Mouse (Mus musculus) G1E (cell line): ENCODE data around the gene Med27.

Experiments used
- CTCF ChIP-seq: IDR thresholded peaks from 2 replicates; pipeline ENCODE4 v1.5.1; 2012; ENCODE audit warnings: low read depth, low read length, inconsistent platforms, mixed read lengths
- GATA1 ChIP-seq: IDR thresholded peaks from 2 replicates; pipeline ENCODE4 v1.6.1; 2012; ENCODE audit warnings: borderline replicate concordance, low read length, inconsistent platforms, mixed read lengths
- TAL1 ChIP-seq: conservative IDR thresholded peaks from 2 replicates; pipeline ENCODE4 v1.6.1; 2012; ENCODE audit warnings: low read depth, low read length, inconsistent platforms, mixed read lengths

- TF ChIP-seq CTCF (no peak), GATA1 (no peak), TAL1 (no peak)
Measured at GRCm38 (mm10) chr2:29414852-29415473, 68.3 kb downstream of the Med27 start.
